Mouse (Mus musculus) cortical plate, adult 2 months (tissue): ENCODE results near the gene Rab5c.

ENCODE experiments used
- CTCF ChIP-seq: fragments of 200-500 bp; IDR thresholded peaks from 2 replicates; pipeline ENCODE4 v1.5.1; 2011; ENCODE audit warnings: mild to moderate bottlenecking, control low read depth, low read length; ENCODE audit not compliant: insufficient read depth; ENCODE audit errors: extremely low read depth
- POLR2A ChIP-seq: fragments of 200-500 bp; IDR thresholded peaks from 2 replicates; pipeline ENCODE4 v1.6.1; 2011; ENCODE audit warnings: mild to moderate bottlenecking, low read length, control low read depth; ENCODE audit not compliant: insufficient read depth; ENCODE audit errors: extremely low read depth

GRCm38 (mm10) chr11:100718866-100719265, 19.1 kb downstream of the Rab5c start:
- TF ChIP-seq POLR2A (no peak), CTCF (no peak)
